ENCODE assay signal across 9 mouse cellular contexts in the genomic region with DNA sequence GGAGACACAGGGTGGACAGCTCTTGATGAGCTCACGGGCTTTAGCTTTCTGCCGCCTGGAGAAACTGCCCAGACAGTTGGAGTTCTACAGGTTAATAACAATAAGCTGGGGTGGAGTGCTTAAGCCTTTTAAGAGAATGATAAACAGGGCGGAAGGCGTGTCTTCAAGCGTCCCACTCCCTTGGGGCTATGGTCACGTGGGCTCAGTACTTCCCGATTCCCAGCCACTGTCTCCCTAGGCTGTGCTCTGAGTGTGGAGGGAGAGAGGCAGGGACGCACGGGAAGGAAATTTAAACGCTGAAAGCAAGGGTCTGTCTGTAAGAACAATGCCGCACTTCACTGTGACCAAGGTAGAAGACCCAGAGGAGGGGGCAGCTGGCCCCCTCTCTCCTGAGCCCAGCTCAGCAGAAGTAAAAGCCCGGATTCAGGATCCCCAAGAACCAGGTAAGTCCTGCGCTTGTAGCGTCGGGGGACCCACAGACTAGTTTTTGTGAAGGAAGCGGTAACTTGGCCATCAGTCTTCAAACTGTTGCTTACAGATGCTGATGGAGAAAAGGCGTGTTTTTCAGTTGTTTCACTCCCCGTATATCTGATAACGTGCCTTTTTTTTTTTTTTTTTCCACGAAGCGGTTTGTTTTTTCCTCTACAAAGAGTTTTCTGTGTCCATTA. TPM values are rescaled to one million over a fixed set of nuclear protein-coding genes. Genes with fewer than 3 reads are reported as not detected.
A peak's percentile ranks its signal among the peaks of the same experiment; 100 is the strongest.
DNase-seq lines count a peak whose midpoint lies in the region; ATAC-seq and TF ChIP-seq lines count a peak whose summit lies in the region.
"Had no signal": no experiment of that assay in that cellular context is flagged by ENCODE, and none has a peak within 500 bp of the region (broad histone marks: within the 10 kb centered on the region; RNA-seq: fewer than 3 reads in every experiment).

No protein-coding gene starts in this region.

- H3K36me3 ChIP-seq in forebrain, embryonic 11.5 days (ENCODE audit: control insufficient read depth, insufficient read depth, low read length): no peaks in the 10 kb centered on the region
- no peaks in the 10 kb centered on the region for H3K36me3 ChIP-seq in limb, embryonic 10.5 days
- H3K36me3 ChIP-seq in midbrain, embryonic 10.5 days: no peaks in the 10 kb centered on the region
- no peaks in the 10 kb centered on the region for H3K36me3 ChIP-seq in testis, adult 2 months (ENCODE audit: control insufficient read depth, insufficient read depth, low read length)

- no peaks in the 10 kb centered on the region for H3K27me3 ChIP-seq in forebrain, embryonic 11.5 days (ENCODE audit: control insufficient read depth, insufficient read depth, low read length)
- H3K27me3 ChIP-seq in limb, embryonic 10.5 days (ENCODE audit: low read depth, poor library complexity, severe bottlenecking): no peaks in the 10 kb centered on the region
- no peaks in the 10 kb centered on the region for H3K27me3 ChIP-seq in midbrain, embryonic 10.5 days (ENCODE audit: low read depth, poor library complexity, severe bottlenecking)
- H3K27me3 ChIP-seq in testis, adult 2 months (ENCODE audit: control insufficient read depth, insufficient read depth, low read length): no peaks in the 10 kb centered on the region

- TF ChIP-seq CTCF in testis, adult 2 months (IDR thresholded peaks at IDR 0.05; ENCODE audit: control insufficient read depth, insufficient read depth, insufficient replicate concordance, low read depth, low read length): no peak

- 1% methylated on average over 21 of the region's 21 CpGs for WGBS in forebrain, embryonic 11.5 days
- 2% methylated on average over 21 of the region's 21 CpGs for WGBS in limb, embryonic 10.5 days
- 3% methylated on average over 21 of the region's 21 CpGs for WGBS in midbrain, embryonic 10.5 days

- no peak; the same call in 1 of the 2 replicates for TF ChIP-seq POLR2A in testis, adult 2 months (IDR thresholded peaks at IDR 0.05; ENCODE audit: control insufficient read depth, low read depth, low read length)

- H3K4me2 ChIP-seq in forebrain, embryonic 11.5 days (ENCODE audit: low read depth, low read length, severe bottlenecking): peak overlapping the region; percentile 85

- H3K9me3 ChIP-seq in forebrain, embryonic 11.5 days (ENCODE audit: control insufficient read depth, low read length): no peaks in the 10 kb centered on the region
- H3K9me3 ChIP-seq in limb, embryonic 10.5 days (replicated peaks): no peaks in the 10 kb centered on the region
- no peaks in the 10 kb centered on the region for H3K9me3 ChIP-seq in midbrain, embryonic 10.5 days (replicated peaks)

- peak; percentile 47 for DNase-seq in CD4-positive, CD25-positive, alpha-beta regulatory T cell, adult 2 months (ENCODE audit: low read depth, low spot score)
- peak; percentile 69 for DNase-seq in forebrain, embryonic 11.5 days (ENCODE audit: low spot score)
- peak; percentile 68 to 70 for DNase-seq in heart, postnatal 36 days
- DNase-seq in limb, embryonic 10.5 days (ENCODE audit: low spot score): peak; percentile 57
- DNase-seq in midbrain, embryonic 10.5 days (ENCODE audit: low spot score): peak; percentile 58
- DNase-seq in layer of hippocampus, adult 18-20 months (ENCODE audit: low spot score in 2 of 2): no peak

- ATAC-seq in activated CD4-positive, CD25-positive, alpha-beta regulatory T cell, adult 4 months: peak; percentile 63
- ATAC-seq in forebrain, embryonic 11.5 days (replicated peaks; ENCODE audit: low FRiP score): peak; percentile 96

- peak overlapping the region; percentile 44 for H3K4me3 ChIP-seq in forebrain, embryonic 11.5 days (ENCODE audit: low read depth, low read length)
- H3K4me3 ChIP-seq in limb, embryonic 10.5 days: peak overlapping the region; percentile 58
- H3K4me3 ChIP-seq in midbrain, embryonic 10.5 days: peak overlapping the region; percentile 61
- H3K4me3 ChIP-seq in testis, adult 2 months (ENCODE audit: control insufficient read depth, low read depth, low read length): peak overlapping the region; percentile 25

- H3K9ac ChIP-seq in forebrain, embryonic 11.5 days (ENCODE audit: low read length): peak overlapping the region; percentile 66

- no peak overlapping the region for H3K27ac ChIP-seq in forebrain, embryonic 11.5 days (ENCODE audit: low read depth, low read length)
- peak overlapping the region; percentile 77 for H3K27ac ChIP-seq in limb, embryonic 10.5 days
- peak overlapping the region; percentile 78 for H3K27ac ChIP-seq in midbrain, embryonic 10.5 days (replicated peaks)
- no peak overlapping the region for H3K27ac ChIP-seq in testis, adult 2 months (ENCODE audit: control insufficient read depth, insufficient read depth, low read depth, low read length)

- no peaks in the 10 kb centered on the region for H3K4me1 ChIP-seq in forebrain, embryonic 11.5 days (replicated peaks; ENCODE audit: control insufficient read depth, insufficient read depth, low read length)
- H3K4me1 ChIP-seq in limb, embryonic 10.5 days: peaks cover 6% of the 10 kb centered on the region
- peaks cover 16% of the 10 kb centered on the region for H3K4me1 ChIP-seq in midbrain, embryonic 10.5 days
- peaks cover 2% of the 10 kb centered on the region; the same call in 1 of the 2 replicates for H3K4me1 ChIP-seq in testis, adult 2 months (ENCODE audit: control insufficient read depth, insufficient read depth, low read length)

- intact Hi-C loops in heart, postnatal 36 days (cut with DNase I): loop anchor here (2.0 kb wide), 2 partner anchors 16 to 18 kb away; a partner anchor contains a TSS

RNA-seq across cellular contexts. Expression of a gene that starts 18.4 kb away (rescaled TPM):
- not detected for polyA plus RNA-seq in activated CD4-positive, CD25-positive, alpha-beta regulatory T cell, adult 4 months (2017; shearing (Covaris generic))
- polyA plus RNA-seq in forebrain, embryonic 11.5 days (2014; fragmentation: Nextera tagmentation; extraction: Ambion mirVana): 0.09 TPM in 1 of 2 replicates, not detected in the other
- total RNA-seq in heart, postnatal 36 days (2021): 1 to 10 TPM in 1 of 2 experiments, under 1 TPM in 1; 0.89 to 1.6 TPM
- polyA plus RNA-seq in limb, embryonic 10.5 days (2016; fragmentation: Nextera tagmentation; extraction: Ambion mirVana): not detected in 2 replicates
- polyA plus RNA-seq in midbrain, embryonic 10.5 days (2016; fragmentation: Nextera tagmentation; extraction: Ambion mirVana): 0.04 TPM in 1 of 2 replicates, not detected in the other
- not detected in 2 replicates for polyA plus RNA-seq in testis, adult 2 months (2012; rRNA removed)
- 1 to 10 TPM; 2.0 to 3.8 TPM for total RNA-seq in layer of hippocampus, adult 18-20 months (2021)
- polyA plus RNA-seq: gonadal fat pad, adult 2 months had no signal

RNA-seq across cellular contexts. Expression of a gene that starts 18.9 kb away (rescaled TPM):
- polyA plus RNA-seq in activated CD4-positive, CD25-positive, alpha-beta regulatory T cell, adult 4 months (2017; shearing (Covaris generic)): 10 to 100 TPM; 47.9 to 48.7 TPM
- 16.0 and 16.2 TPM in 2 replicates for polyA plus RNA-seq in forebrain, embryonic 11.5 days (2014; fragmentation: Nextera tagmentation; extraction: Ambion mirVana)
- total RNA-seq in heart, postnatal 36 days (2021): 10 to 100 TPM; 36.0 to 39.9 TPM
- 5.0 and 7.4 TPM in 2 replicates for polyA plus RNA-seq in limb, embryonic 10.5 days (2016; fragmentation: Nextera tagmentation; extraction: Ambion mirVana)
- 7.4 and 11.3 TPM in 2 replicates for polyA plus RNA-seq in midbrain, embryonic 10.5 days (2016; fragmentation: Nextera tagmentation; extraction: Ambion mirVana)
- 28.8 and 34.1 TPM in 2 replicates for polyA plus RNA-seq in testis, adult 2 months (2012; rRNA removed)
- 100 to 1,000 TPM; 102 to 105 TPM for total RNA-seq in layer of hippocampus, adult 18-20 months (2021)

RNA-seq across cellular contexts. Expression of a gene that starts 22.8 kb away (rescaled TPM):
- 100 to 1,000 TPM; 171 to 211 TPM for polyA plus RNA-seq in activated CD4-positive, CD25-positive, alpha-beta regulatory T cell, adult 4 months (2017; shearing (Covaris generic))
- 157 and 176 TPM in 2 replicates for polyA plus RNA-seq in forebrain, embryonic 11.5 days (2014; fragmentation: Nextera tagmentation; extraction: Ambion mirVana)
- 10 to 100 TPM; 61.8 to 62.8 TPM for total RNA-seq in heart, postnatal 36 days (2021)
- polyA plus RNA-seq in limb, embryonic 10.5 days (2016; fragmentation: Nextera tagmentation; extraction: Ambion mirVana): 188 and 253 TPM in 2 replicates
- polyA plus RNA-seq in midbrain, embryonic 10.5 days (2016; fragmentation: Nextera tagmentation; extraction: Ambion mirVana): 178 and 211 TPM in 2 replicates
- polyA plus RNA-seq in testis, adult 2 months (2012; rRNA removed): 108 and 121 TPM in 2 replicates
- total RNA-seq in layer of hippocampus, adult 18-20 months (2021): 10 to 100 TPM; 52.4 TPM

RNA-seq across cellular contexts. Expression of a gene that starts 25.4 kb away (rescaled TPM):
- not detected for polyA plus RNA-seq in activated CD4-positive, CD25-positive, alpha-beta regulatory T cell, adult 4 months (2017; shearing (Covaris generic))
- 0.05 TPM in 1 of 2 replicates, not detected in the other for polyA plus RNA-seq in forebrain, embryonic 11.5 days (2014; fragmentation: Nextera tagmentation; extraction: Ambion mirVana)
- total RNA-seq in heart, postnatal 36 days (2021): not detected
- polyA plus RNA-seq in limb, embryonic 10.5 days (2016; fragmentation: Nextera tagmentation; extraction: Ambion mirVana): 0.04 and 0.10 TPM in 2 replicates
- polyA plus RNA-seq in midbrain, embryonic 10.5 days (2016; fragmentation: Nextera tagmentation; extraction: Ambion mirVana): 0.02 TPM in 1 of 2 replicates, not detected in the other
- polyA plus RNA-seq in testis, adult 2 months (2012; rRNA removed): 22.6 and 23.7 TPM in 2 replicates
- not detected for total RNA-seq in layer of hippocampus, adult 18-20 months (2021)

RNA-seq across cellular contexts. Expression of a gene that starts 45.2 kb away (rescaled TPM):
- polyA plus RNA-seq in activated CD4-positive, CD25-positive, alpha-beta regulatory T cell, adult 4 months (2017; shearing (Covaris generic)): 10 to 100 TPM; 25.3 to 33.5 TPM
- polyA plus RNA-seq in forebrain, embryonic 11.5 days (2014; fragmentation: Nextera tagmentation; extraction: Ambion mirVana): 12.9 and 14.2 TPM in 2 replicates
- 1 to 10 TPM; 2.3 to 2.5 TPM for total RNA-seq in heart, postnatal 36 days (2021)
- polyA plus RNA-seq in limb, embryonic 10.5 days (2016; fragmentation: Nextera tagmentation; extraction: Ambion mirVana): 15.0 and 18.0 TPM in 2 replicates
- 11.4 and 13.7 TPM in 2 replicates for polyA plus RNA-seq in midbrain, embryonic 10.5 days (2016; fragmentation: Nextera tagmentation; extraction: Ambion mirVana)
- polyA plus RNA-seq in testis, adult 2 months (2012; rRNA removed): 74.6 and 88.6 TPM in 2 replicates
- 10 to 100 TPM; 75.4 to 81.1 TPM for total RNA-seq in layer of hippocampus, adult 18-20 months (2021)

Comparison
In these comparisons a context has a peak if more than half of its experiments do, and no peak if none do; other contexts are left out.
1. DNase-seq: peak in CD4-positive, CD25-positive, alpha-beta regulatory T cell, adult 2 months (single experiment), forebrain, embryonic 11.5 days (single experiment), heart, postnatal 36 days (2 of 2), limb, embryonic 10.5 days (single experiment) and midbrain, embryonic 10.5 days (single experiment); none in layer of hippocampus, adult 18-20 months (0 of 2).
2. H3K27ac ChIP-seq: peak in limb, embryonic 10.5 days (single experiment) and midbrain, embryonic 10.5 days (single experiment); none in forebrain, embryonic 11.5 days (single experiment) and testis, adult 2 months (single experiment).
3. Peak in every context shown above with its lines, with median percentiles within 50 percentile points of each other: H3K4me3 ChIP-seq.